Mouse (Mus musculus) forebrain, embryonic 11.5 days (tissue): ENCODE measurements around the gene Btbd3. TPM values are rescaled to one million over a fixed set of nuclear protein-coding genes. Genes with fewer than 3 reads are reported as not detected.
A peak's percentile ranks its signal among the peaks of the same experiment; 100 is the strongest.
"Not testable (repeated sequence)": the region's sequence is repeated elsewhere in the genome, so short reads cannot be mapped to it uniquely, and the experiment has no call there.

ENCODE experiments used
- ATAC-seq: fragments of 200-750 bp; cut with Nextera tagmentation; replicated peaks from 2 replicates; pipeline ENCODE4 v1.8.0; 2017; ENCODE audit warnings: moderate TSS enrichment; ENCODE audit not compliant: low FRiP score
- DNase-seq: peaks from one replicate; pipeline ENCODE4 v3.0.0-alpha.2; 2017; ENCODE audit warnings: low spot score
- H3K27ac ChIP-seq: fragments of 300-500 bp; sonication (generic); 2 replicates; pipeline ENCODE4 v1.5.1; 2014; ENCODE audit warnings: low read depth, low read length
- H3K27me3 ChIP-seq: fragments of 300-500 bp; sonication (generic); 2 replicates; pipeline ENCODE4 v1.6.1; 2014; ENCODE audit warnings: mild to moderate bottlenecking, low read length, mixed read lengths; ENCODE audit not compliant: control insufficient read depth, insufficient read depth
- H3K36me3 ChIP-seq: fragments of 300-500 bp; sonication (generic); 2 replicates; pipeline ENCODE4 v1.6.1; 2014; ENCODE audit warnings: mild to moderate bottlenecking, low read length, moderate library complexity, mixed read lengths; ENCODE audit not compliant: control insufficient read depth, insufficient read depth
- H3K4me1 ChIP-seq: fragments of 300-500 bp; sonication (generic); replicated peaks from 2 replicates; pipeline ENCODE4 v1.6.1; 2014; ENCODE audit warnings: low read length, mixed read lengths; ENCODE audit not compliant: control insufficient read depth, insufficient read depth
- H3K4me2 ChIP-seq: fragments of 300-500 bp; sonication (generic); 2 replicates; pipeline ENCODE4 v1.6.1; 2014; ENCODE audit warnings: low read depth, mild to moderate bottlenecking, low read length, moderate library complexity, mixed read lengths; ENCODE audit not compliant: severe bottlenecking
- H3K4me3 ChIP-seq: fragments of 300-500 bp; sonication (generic); 2 replicates; pipeline ENCODE4 v1.5.1; 2014; ENCODE audit warnings: low read depth, low read length
- H3K9ac ChIP-seq: fragments of 300-500 bp; sonication (generic); 2 replicates; pipeline ENCODE4 v1.6.1; 2014; ENCODE audit warnings: low read length
- H3K9me3 ChIP-seq: fragments of 300-500 bp; sonication (generic); 2 replicates; pipeline ENCODE4 v1.6.1; 2016; ENCODE audit warnings: low read length, mixed read lengths; ENCODE audit not compliant: control insufficient read depth
- WGBS: fragments of 180-500 bp; shearing (Covaris S2); extraction: QIAGEN DNeasy Blood & Tissue Kit; methylation state at CpG from one replicate; pipeline ENCODE4 v1.1.7; 2014; 5-methylcytosine and 5-hydroxymethylcytosine counted together
- polyA plus RNA-seq: library from polyadenylated mRNA; unstranded; fragments of >200 nt; fragmentation: Nextera tagmentation; extraction: Ambion mirVana; gene quantifications from 2 replicates; pipeline ENCODE4 v1.2.1, GENCODE M21; 2014

Gene Btbd3
- polyA plus RNA-seq, 1 experiment from 2014 or later = 14.4 TPM

DNA sequence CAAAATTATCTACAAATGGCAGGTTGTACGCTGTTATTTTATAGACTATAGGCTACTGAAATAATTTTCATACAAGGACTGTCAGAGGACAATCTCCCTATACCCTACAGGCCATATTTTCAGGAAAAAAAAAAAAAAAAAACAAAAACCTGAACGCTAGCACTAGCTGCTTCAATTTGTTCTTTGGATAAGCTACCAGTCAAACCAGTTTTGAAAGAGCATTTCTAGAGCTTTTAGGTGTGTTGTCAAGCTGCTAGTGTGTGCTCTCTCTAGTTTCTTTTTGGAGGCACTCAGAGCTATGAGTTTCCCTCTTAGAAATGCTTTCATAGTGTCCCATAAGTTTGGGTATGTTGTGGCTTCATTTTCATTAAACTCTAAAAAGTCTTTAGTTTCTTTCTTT is 77.8 kb downstream of the Btbd3 start:
- not testable (repeated sequence) for ATAC-seq, H3K4me1 ChIP-seq, H3K36me3 ChIP-seq, H3K4me3 ChIP-seq, H3K27me3 ChIP-seq, H3K27ac ChIP-seq, H3K4me2 ChIP-seq, H3K9ac ChIP-seq, DNase-seq, H3K9me3 ChIP-seq
- WGBS = 82% methylated on average over 2 of the region's 2 CpGs

DNA sequence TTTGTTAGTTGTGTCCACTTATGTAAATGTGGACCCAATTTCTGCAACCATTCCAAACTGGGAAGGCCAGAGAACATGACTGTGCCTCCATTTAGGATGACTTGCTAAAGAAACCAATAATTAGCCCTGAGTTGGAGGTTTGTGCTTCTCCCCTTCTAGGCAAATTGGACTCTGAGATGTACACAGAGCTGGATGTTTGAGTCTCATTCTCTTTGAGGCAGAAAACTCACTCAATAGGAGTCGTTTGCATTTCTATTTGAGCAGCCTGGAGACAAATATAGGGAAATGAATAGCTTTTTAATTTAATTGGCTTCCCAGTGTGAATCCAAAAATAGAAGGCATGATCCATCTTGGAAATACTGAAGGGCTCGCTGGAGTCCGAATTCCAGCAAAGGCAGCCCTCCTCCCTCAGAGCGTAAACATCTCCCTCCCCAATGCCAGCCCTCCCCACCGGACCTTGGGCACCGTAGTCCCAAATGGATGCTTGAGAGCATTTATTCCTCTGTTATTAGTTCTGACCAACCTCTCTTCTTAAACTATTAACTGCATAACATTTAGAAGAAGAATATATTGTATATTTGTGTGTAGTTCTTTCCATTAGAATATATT is 81.6 kb downstream of the Btbd3 start:
- H3K4me3 ChIP-seq = no peak overlapping the region
- 35% methylated on average over 6 of the region's 6 CpGs for WGBS

DNA sequence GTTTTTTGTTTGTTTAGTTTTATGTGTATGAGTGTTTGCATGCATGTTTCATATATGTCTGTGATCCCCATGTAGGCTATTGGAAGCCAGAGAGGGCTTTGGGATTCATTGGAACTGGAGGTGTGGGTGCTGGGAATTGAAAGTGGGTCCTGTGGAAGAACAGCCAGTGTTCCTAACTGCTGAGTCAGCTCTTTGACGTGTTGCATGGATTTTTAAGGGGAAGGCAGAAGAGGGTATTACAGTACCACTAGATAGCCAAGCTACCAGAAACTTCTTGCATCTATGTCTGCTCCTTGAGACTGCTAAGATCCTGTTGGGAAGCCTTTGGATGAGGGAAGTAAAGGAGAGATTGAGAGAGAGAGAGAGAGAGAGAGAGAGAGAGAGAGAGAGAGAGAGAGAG is 82.2 kb downstream of the Btbd3 start:
- Histone ChIP-seq H3K36me3 (no peaks in the 10 kb centered on the region), H3K27ac (no peak overlapping the region), H3K4me3 (no peak overlapping the region), H3K27me3 (no peaks in the 10 kb centered on the region), H3K9me3 (no peaks in the 10 kb centered on the region), H3K9ac (no peak overlapping the region), H3K4me2 (no peak overlapping the region), H3K4me1 (no peaks in the 10 kb centered on the region)
- WGBS = 81% methylated on average over 1 of the region's 1 CpGs
- DNase-seq = no peak
- ATAC-seq = 0 out of 2 replicates have a peak, but pooled peaks have one; percentile 24

More for the DNA sequence above, 81.6 kb downstream of the Btbd3 start:
- ATAC-seq = peak; percentile 80
- Histone ChIP-seq H3K27ac (no peak overlapping the region; the same call in 1 of the 2 replicates), H3K9me3 (no peaks in the 10 kb centered on the region), H3K36me3 (no peaks in the 10 kb centered on the region), H3K4me1 (no peaks in the 10 kb centered on the region), H3K27me3 (no peaks in the 10 kb centered on the region), H3K4me2 (no peak overlapping the region), H3K9ac (no peak overlapping the region)
- DNase-seq = no peak

DNA sequence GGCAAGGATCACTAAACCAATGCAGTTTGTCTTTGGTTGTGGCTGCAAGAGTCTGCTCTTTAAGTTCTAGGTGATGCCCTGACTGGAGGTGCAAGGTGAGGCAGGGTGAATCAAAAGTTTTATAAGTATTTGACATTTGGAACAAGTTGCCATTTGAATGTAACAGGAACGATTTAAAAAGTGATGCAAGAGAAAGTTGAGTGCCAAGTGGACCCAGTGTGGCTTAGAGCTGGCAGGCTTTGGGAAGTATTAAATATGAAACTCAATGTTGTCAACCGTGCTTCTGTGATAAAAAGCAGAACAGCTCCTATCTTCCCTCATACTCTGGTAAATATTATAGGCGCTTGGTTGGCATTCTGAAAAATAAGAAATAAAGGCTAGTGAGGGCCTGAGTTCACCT is 99.0 kb downstream of the Btbd3 start:
- Histone ChIP-seq H3K36me3 (no peaks in the 10 kb centered on the region), H3K27me3 (no peaks in the 10 kb centered on the region), H3K4me2 (no peak overlapping the region), H3K4me1 (no peaks in the 10 kb centered on the region), H3K9ac (no peak overlapping the region), H3K4me3 (no peak overlapping the region), H3K27ac (no peak overlapping the region), H3K9me3 (no peaks in the 10 kb centered on the region)
- no peak for ATAC-seq
- no peak for DNase-seq
- 89% methylated on average over 3 of the region's 3 CpGs for WGBS

DNA sequence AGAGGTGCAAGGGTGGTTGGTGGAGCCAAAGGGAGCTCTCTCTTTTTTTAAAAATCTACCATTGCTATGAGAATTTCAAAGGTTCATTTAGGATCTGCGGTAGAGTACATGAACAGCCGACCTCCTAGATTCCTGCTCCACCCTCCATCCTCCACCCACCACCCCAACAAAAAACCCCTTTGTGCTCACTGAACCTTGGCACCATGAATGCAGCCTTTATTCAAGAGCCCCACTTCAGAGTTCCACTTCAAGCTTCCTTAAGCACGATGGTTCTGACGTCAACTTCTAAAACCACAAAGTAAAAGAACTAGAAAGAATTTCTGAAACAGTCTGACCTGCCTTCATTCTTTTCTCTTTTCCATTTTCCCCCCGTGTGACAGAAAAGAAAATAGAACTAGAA is 106.1 kb downstream of the Btbd3 start:
- no peak overlapping the region for H3K27ac ChIP-seq
- peak; percentile 84 for ATAC-seq

DNA sequence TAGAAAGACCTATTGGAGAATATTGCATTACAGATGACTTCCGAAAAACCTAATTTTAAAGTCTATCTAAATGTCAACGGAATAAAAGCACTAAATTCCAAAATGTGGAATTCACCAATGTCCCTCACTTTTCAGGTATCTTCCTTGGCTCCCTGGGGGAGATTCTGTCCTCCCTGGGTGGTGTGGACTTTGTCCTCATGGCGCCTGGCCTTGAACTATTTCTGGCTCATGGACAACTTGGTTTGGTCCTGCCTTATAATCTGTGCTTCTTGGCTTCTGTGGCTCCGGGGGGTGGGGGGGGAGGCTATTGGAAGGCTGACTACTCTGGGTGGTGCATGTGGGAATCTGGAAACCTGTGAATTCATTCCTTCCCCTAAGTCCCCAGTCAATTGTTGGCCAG is 109.0 kb downstream of the Btbd3 start:
- ATAC-seq = no peak
- no peak for DNase-seq
- no peaks in the 10 kb centered on the region for H3K27me3 ChIP-seq

More for the DNA sequence above, 106.1 kb downstream of the Btbd3 start:
- Histone ChIP-seq H3K4me3 (no peak overlapping the region), H3K4me1 (no peaks in the 10 kb centered on the region), H3K9ac (no peak overlapping the region), H3K27me3 (no peaks in the 10 kb centered on the region), H3K9me3 (no peaks in the 10 kb centered on the region), H3K4me2 (no peak overlapping the region), H3K36me3 (no peaks in the 10 kb centered on the region)
- DNase-seq = no peak
- WGBS = 13% methylated on average over 5 of the region's 5 CpGs

DNA sequence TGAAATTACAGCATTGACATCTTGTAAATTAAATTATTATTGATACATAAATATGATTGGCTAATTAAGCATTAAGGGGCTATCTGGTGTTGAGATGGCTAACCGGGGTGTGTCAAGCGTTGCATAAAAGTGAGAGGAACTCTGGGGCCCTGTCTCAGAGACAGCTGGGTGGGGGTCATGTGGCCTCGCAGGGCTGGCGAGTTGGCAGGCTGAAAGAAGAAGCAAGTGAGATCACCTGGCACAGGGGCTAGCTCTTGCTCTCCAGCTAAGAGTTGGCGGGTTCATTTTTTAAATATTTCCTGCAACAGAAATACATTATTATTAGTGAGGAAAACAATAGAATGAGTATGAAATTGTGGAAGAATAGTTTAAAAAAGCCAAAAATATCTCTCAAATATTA is 118.2 kb downstream of the Btbd3 start:
- H3K27me3 ChIP-seq = no peaks in the 10 kb centered on the region
- no peak overlapping the region for H3K4me2 ChIP-seq
- no peaks in the 10 kb centered on the region for H3K36me3 ChIP-seq
- no peaks in the 10 kb centered on the region for H3K9me3 ChIP-seq
- no peaks in the 10 kb centered on the region for H3K4me1 ChIP-seq
- no peak overlapping the region for H3K9ac ChIP-seq
- DNase-seq (no peak), ATAC-seq (no peak)
- no peak overlapping the region for H3K27ac ChIP-seq
- 92% methylated on average over 5 of the region's 5 CpGs for WGBS
- no peak overlapping the region for H3K4me3 ChIP-seq

More for the DNA sequence above, 109.0 kb downstream of the Btbd3 start:
- 89% methylated on average over 4 of the region's 4 CpGs for WGBS
- Histone ChIP-seq H3K4me1 (no peaks in the 10 kb centered on the region), H3K4me3 (no peak overlapping the region), H3K4me2 (no peak overlapping the region), H3K27ac (no peak overlapping the region), H3K9ac (no peak overlapping the region), H3K9me3 (no peaks in the 10 kb centered on the region), H3K36me3 (no peaks in the 10 kb centered on the region)

DNA sequence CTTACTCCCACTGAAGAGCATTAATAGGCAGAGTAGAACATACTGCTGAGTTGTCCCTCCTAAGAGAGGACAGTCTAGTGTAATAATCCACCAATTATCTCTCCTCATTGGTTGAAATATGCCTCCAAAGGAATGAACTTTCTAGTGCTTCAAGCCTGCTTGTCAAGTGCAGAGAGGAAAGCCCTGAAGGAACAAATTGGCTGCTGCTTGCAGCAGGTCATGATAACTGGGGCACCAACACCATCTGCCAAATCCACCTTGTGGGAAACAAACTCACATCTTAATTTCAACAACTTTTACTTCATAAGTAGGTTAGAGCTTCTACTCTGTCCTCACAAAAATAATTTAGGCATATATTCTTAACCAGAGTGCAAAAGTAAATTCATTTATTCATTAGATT is 122.5 kb downstream of the Btbd3 start:
- no peaks in the 10 kb centered on the region for H3K27me3 ChIP-seq
- no peak overlapping the region for H3K4me2 ChIP-seq
- no peaks in the 10 kb centered on the region for H3K4me1 ChIP-seq
- no peak overlapping the region for H3K9ac ChIP-seq
- no peaks in the 10 kb centered on the region for H3K36me3 ChIP-seq
- no peak overlapping the region for H3K27ac ChIP-seq
- H3K4me3 ChIP-seq = no peak overlapping the region
- H3K9me3 ChIP-seq = no peaks in the 10 kb centered on the region
- ATAC-seq = no peak
- no peak for DNase-seq

DNA sequence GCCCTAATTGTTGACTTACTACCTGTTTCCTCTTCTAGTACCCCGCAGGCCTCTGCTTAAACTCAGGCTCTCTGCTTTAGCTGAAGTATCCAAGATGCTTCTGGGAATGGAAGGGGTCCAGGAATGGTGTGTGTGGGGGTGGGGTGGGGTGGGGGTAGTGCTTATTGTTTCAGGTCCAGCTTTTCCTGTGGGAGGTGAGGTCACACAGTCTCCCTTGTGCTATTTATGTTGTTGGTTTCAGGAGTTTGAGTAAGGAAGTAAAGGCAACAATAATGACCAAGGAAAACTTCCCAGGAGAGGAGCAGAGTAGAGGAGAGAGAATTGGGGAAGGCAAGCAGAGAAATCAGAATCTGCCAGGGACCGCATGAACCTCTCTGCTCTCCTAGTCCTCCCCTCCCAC is 128.4 kb downstream of the Btbd3 start:
- Histone ChIP-seq H3K4me3 (no peak overlapping the region), H3K9me3 (no peaks in the 10 kb centered on the region), H3K4me1 (no peaks in the 10 kb centered on the region), H3K27ac (no peak overlapping the region), H3K4me2 (no peak overlapping the region), H3K9ac (no peak overlapping the region), H3K27me3 (no peaks in the 10 kb centered on the region), H3K36me3 (no peaks in the 10 kb centered on the region)
- no peak for ATAC-seq
- no peak for DNase-seq
- WGBS = 86% methylated on average over 2 of the region's 2 CpGs
